Mouse (Mus musculus): Measurements from ENCODE around the gene Sec22c. TPM values are rescaled to one million over a fixed set of nuclear protein-coding genes. Genes with fewer than 3 reads are reported as not detected.

The Sec22c gene
- polyA plus RNA-seq, 1 experiment from 2014 or later: 22.7 TPM

- ATAC-seq (ENCODE audit: low read depth): peak; percentile 15; the same call in 1 of the 2 replicates
- H3K27me3 ChIP-seq: peaks cover 66% of the 10 kb centered on the region
- 12% methylated on average over 27 of the region's 27 CpGs for WGBS
Measured at GRCm38 (mm10) chr9:121641235-121641915, 63.9 kb downstream of the Sec22c start.

DNA sequence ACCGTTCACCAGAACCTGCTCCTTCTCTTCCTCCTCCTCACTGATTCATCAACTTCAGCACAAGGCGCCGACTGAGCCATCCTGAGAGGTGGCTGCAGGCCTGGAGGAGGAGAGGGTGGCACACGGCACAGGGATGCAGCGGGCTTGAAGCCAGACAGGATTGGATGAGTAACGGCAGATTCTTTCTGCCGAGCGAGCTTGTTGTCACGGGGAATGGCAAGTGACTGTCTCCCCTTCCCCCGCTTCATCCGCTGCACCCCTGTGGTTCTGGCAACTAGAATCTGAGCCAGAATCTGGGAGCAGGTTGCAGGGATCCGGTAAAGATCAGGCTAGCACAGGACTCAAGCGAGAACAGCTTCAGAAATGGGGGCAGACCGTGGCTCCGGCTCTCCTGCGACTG lies 65.5 kb downstream of the Sec22c start:
- 50% methylated on average over 16 of the region's 16 CpGs for WGBS
- H3K4me1 ChIP-seq (replicated peaks): peaks cover 32% of the 10 kb centered on the region
- H3K4me2 ChIP-seq: no peak overlapping the region
- peaks cover 59% of the 10 kb centered on the region for H3K27me3 ChIP-seq
- no peak for ATAC-seq (ENCODE audit: low read depth)
- no peaks in the 10 kb centered on the region for H3K36me3 ChIP-seq
- H3K4me3 ChIP-seq: no peak overlapping the region
- no peak overlapping the region for H3K27ac ChIP-seq (replicated peaks)
- no peaks in the 10 kb centered on the region for H3K9me3 ChIP-seq
- H3K9ac ChIP-seq: 0 out of 2 replicates have a peak overlapping the region, but pooled peaks have one; percentile 2

More at GRCm38 (mm10) chr9:121641235-121641915, 63.9 kb downstream of the Sec22c start:
- Histone ChIP-seq H3K4me1 (replicated peaks) (peaks cover 32% of the 10 kb centered on the region), H3K4me3 (peak overlapping the region; percentile 46), H3K9ac (peak overlapping the region; percentile 65), H3K36me3 (no peaks in the 10 kb centered on the region), H3K9me3 (no peaks in the 10 kb centered on the region), H3K4me2 (peak overlapping the region; percentile 80), H3K27ac (replicated peaks) (no peak overlapping the region)

DNA sequence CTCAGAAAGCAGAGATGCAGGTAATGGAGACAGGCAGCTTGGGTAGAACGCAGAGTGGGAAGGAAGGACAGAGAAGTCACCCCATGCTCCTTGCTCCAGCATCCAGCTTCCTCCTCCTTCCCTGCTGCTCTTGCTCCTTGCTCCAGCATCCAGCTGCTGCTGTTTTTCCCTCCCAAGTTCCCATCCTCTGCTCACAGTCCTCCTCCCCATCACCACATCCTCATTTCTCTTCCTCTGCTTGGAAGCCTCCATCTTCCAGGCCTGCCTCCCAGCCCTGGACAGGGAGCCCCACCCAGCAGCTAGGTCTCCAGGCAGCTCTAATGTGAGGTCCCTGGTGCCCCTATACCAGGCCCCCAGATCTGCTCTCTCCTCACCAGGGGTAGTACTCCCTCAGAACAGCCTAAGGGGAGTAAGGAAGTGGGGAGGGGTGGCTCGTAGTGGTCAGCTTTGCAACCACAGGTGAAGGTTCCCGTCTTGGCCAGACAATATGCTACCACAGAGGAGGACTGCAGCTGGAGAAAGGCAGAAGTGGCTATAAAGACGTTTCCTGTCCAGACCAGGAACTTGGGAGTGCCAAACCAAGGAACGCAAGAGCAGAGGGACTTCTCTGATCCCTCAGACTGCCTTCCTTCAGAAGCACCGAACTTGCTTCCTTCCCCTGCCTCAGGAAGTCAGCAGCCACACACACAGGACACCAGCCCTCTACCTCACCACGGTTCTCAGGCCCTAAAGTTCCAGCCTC lies 69.3 kb downstream of the Sec22c start:
- no peaks in the 10 kb centered on the region for H3K9me3 ChIP-seq
- H3K27me3 ChIP-seq: peaks cover 21% of the 10 kb centered on the region
- no peak overlapping the region for H3K4me3 ChIP-seq
- H3K36me3 ChIP-seq: no peaks in the 10 kb centered on the region
- H3K4me2 ChIP-seq: no peak overlapping the region
- ATAC-seq (ENCODE audit: low read depth): no peak
- H3K9ac ChIP-seq: no peak overlapping the region
- peaks cover 12% of the 10 kb centered on the region; the same call in 1 of the 2 replicates for H3K4me1 ChIP-seq (replicated peaks)
- 62% methylated on average over 7 of the region's 7 CpGs for WGBS
- H3K27ac ChIP-seq (replicated peaks): no peak overlapping the region

- Histone ChIP-seq H3K27ac (replicated peaks) (no peak overlapping the region), H3K4me3 (no peak overlapping the region), H3K36me3 (no peaks in the 10 kb centered on the region), H3K27me3 (no peaks in the 10 kb centered on the region; the same call in 1 of the 2 replicates), H3K9ac (no peak overlapping the region), H3K9me3 (no peaks in the 10 kb centered on the region), H3K4me2 (no peak overlapping the region), H3K4me1 (replicated peaks) (no peaks in the 10 kb centered on the region)
- no peak for ATAC-seq (ENCODE audit: low read depth)
- WGBS: 78% methylated on average over 6 of the region's 6 CpGs
Measured at GRCm38 (mm10) chr9:121633306-121633705, 72.0 kb downstream of the Sec22c start.

DNA sequence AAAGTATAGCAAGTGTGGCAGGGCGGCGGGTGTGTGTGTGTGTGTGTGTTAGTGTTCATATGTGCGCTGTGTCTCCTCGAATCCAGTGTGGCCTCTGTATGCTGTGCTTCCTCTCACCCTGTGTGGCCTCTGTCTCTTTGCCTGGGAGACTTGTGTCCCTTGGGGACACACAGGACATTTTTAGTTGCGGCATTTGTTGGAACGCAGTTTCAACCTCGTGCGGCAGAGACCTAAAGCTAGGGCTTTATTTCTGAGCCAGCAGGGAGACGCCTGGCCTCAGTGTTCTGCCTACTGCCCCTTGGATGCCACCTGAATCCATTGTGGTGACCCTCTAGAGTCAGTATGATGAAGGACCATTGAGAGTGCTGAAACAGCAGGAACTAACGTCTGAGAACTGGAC lies 72.4 kb downstream of the Sec22c start:
- no peaks in the 10 kb centered on the region for H3K4me1 ChIP-seq (replicated peaks)
- H3K36me3 ChIP-seq: no peaks in the 10 kb centered on the region
- H3K9ac ChIP-seq: no peak overlapping the region
- no peaks in the 10 kb centered on the region; the same call in 1 of the 2 replicates for H3K27me3 ChIP-seq
- no peaks in the 10 kb centered on the region for H3K9me3 ChIP-seq
- H3K27ac ChIP-seq (replicated peaks): no peak overlapping the region
- ATAC-seq (ENCODE audit: low read depth): no peak
- no peak overlapping the region for H3K4me3 ChIP-seq
- 87% methylated on average over 10 of the region's 10 CpGs for WGBS
- H3K4me2 ChIP-seq: no peak overlapping the region

DNA sequence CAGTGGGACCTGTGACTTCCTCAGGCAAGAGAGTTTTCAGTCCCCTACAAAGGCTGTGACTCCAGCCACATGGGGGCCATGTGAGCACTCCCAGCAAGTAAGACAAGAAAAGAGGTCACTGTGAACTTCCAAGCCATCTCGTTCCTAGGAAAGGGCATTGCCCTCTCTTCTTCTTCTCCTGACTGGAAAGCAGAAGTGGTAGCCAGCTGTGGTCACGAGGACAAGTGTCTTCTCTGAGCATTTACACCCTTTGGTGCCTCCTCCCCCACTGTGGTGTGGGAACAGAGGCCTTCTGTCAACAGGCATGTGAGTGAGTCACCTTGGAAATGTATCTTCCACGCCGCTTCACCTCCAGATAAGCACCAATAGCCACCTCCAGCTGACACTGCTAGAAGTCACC lies 73.3 kb downstream of the Sec22c start:
- no peak for ATAC-seq (ENCODE audit: low read depth)
- no peak overlapping the region for H3K4me3 ChIP-seq
- H3K4me1 ChIP-seq (replicated peaks): no peaks in the 10 kb centered on the region
- H3K27ac ChIP-seq (replicated peaks): no peak overlapping the region
- no peaks in the 10 kb centered on the region for H3K27me3 ChIP-seq
- no peak overlapping the region for H3K4me2 ChIP-seq
- no peaks in the 10 kb centered on the region for H3K9me3 ChIP-seq
- no peaks in the 10 kb centered on the region for H3K36me3 ChIP-seq
- no peak overlapping the region for H3K9ac ChIP-seq
- WGBS: 73% methylated on average over 4 of the region's 4 CpGs

DNA sequence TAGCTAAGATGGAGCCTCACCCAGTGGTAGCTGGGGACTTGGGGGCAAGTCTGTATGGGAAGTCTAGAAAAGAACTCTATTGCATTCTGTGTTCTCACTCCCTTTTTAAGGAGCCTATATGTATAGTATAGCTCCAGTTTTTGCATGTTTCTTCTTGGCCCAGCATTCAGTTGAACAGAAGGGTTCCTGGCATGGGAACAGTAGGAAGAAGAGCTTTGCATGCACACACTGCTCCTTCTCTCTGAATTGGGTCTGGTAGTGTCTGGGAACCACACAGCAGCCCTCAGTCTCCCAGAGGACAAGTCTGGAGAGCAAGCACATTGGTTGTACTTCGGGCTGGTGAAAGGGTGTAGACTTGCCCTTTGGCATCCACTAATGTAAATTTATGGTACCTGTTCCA lies 74.7 kb downstream of the Sec22c start:
- Histone ChIP-seq H3K4me2 (no peak overlapping the region), H3K27me3 (no peaks in the 10 kb centered on the region), H3K9ac (no peak overlapping the region), H3K4me1 (replicated peaks) (no peaks in the 10 kb centered on the region), H3K4me3 (no peak overlapping the region), H3K9me3 (no peaks in the 10 kb centered on the region), H3K36me3 (no peaks in the 10 kb centered on the region), H3K27ac (replicated peaks) (no peak overlapping the region)
- ATAC-seq (ENCODE audit: low read depth): no peak
- WGBS: 74% methylated on average over 1 of the region's 1 CpGs

Other genes with a start within 250 kb of the Sec22c start
- gene Cck, start 209.8 kb downstream of the Sec22c start, polyA plus RNA-seq (2015; fragmentation: Nextera tagmentation; extraction: Ambion mirVana): 7.9 and 11.2 TPM in 2 replicates
- gene Lyzl4, start 63.4 kb downstream of the Sec22c start, polyA plus RNA-seq (2015; fragmentation: Nextera tagmentation; extraction: Ambion mirVana): not detected in 2 replicates
- 0.25 and 1.0 TPM in 2 replicates for gene Vipr1, start 62.8 kb downstream of the Sec22c start, polyA plus RNA-seq (2015; fragmentation: Nextera tagmentation; extraction: Ambion mirVana)
- 162 and 189 TPM in 2 replicates for gene Ss18l2, start 4.8 kb upstream of the Sec22c start, polyA plus RNA-seq (2015; fragmentation: Nextera tagmentation; extraction: Ambion mirVana)
- 56.5 and 58.6 TPM in 2 replicates for gene Nktr, start 13.7 kb upstream of the Sec22c start, polyA plus RNA-seq (2015; fragmentation: Nextera tagmentation; extraction: Ambion mirVana)
- 18.2 and 19.2 TPM in 2 replicates for gene Zfp651, start 53.8 kb upstream of the Sec22c start, polyA plus RNA-seq (2015; fragmentation: Nextera tagmentation; extraction: Ambion mirVana)
- gene Klhl40, start 72.1 kb upstream of the Sec22c start, polyA plus RNA-seq (2015; fragmentation: Nextera tagmentation; extraction: Ambion mirVana): 0.95 and 2.0 TPM in 2 replicates
- 0.10 and 0.37 TPM in 2 replicates for gene Hhatl, start 87.0 kb upstream of the Sec22c start, polyA plus RNA-seq (2015; fragmentation: Nextera tagmentation; extraction: Ambion mirVana)
- 2.8 and 3.0 TPM in 2 replicates for gene Ccdc13, start 134.0 kb upstream of the Sec22c start, polyA plus RNA-seq (2015; fragmentation: Nextera tagmentation; extraction: Ambion mirVana)
- 129 and 150 TPM in 2 replicates for gene Higd1a, start 152.9 kb upstream of the Sec22c start, polyA plus RNA-seq (2015; fragmentation: Nextera tagmentation; extraction: Ambion mirVana)
- gene Ackr2, start 192.9 kb upstream of the Sec22c start, polyA plus RNA-seq (2015; fragmentation: Nextera tagmentation; extraction: Ambion mirVana): 1.2 and 1.4 TPM in 2 replicates
- gene Cyp8b1, start 210.8 kb upstream of the Sec22c start, polyA plus RNA-seq (2015; fragmentation: Nextera tagmentation; extraction: Ambion mirVana): not detected in 2 replicates
- gene Fam198a, start 245.5 kb upstream of the Sec22c start, polyA plus RNA-seq (2015; fragmentation: Nextera tagmentation; extraction: Ambion mirVana): 2.8 and 3.5 TPM in 2 replicates